Mouse (Mus musculus) WW6 (cell line): ENCODE data around the gene Slc7a10.

Experiments used
- DNase-seq: peaks from one replicate; pipeline ENCODE4 v3.0.0-alpha.2; 2013; ENCODE audit warnings: low read depth, low spot score

Slc7a10 gene

GRCm38 (mm10) chr7:35172519-35172918, 13.7 kb upstream of the Slc7a10 start:
- DNase-seq: no peak

GRCm38 (mm10) chr7:35175533-35175932, 10.7 kb upstream of the Slc7a10 start:
- no peak for DNase-seq

DNA sequence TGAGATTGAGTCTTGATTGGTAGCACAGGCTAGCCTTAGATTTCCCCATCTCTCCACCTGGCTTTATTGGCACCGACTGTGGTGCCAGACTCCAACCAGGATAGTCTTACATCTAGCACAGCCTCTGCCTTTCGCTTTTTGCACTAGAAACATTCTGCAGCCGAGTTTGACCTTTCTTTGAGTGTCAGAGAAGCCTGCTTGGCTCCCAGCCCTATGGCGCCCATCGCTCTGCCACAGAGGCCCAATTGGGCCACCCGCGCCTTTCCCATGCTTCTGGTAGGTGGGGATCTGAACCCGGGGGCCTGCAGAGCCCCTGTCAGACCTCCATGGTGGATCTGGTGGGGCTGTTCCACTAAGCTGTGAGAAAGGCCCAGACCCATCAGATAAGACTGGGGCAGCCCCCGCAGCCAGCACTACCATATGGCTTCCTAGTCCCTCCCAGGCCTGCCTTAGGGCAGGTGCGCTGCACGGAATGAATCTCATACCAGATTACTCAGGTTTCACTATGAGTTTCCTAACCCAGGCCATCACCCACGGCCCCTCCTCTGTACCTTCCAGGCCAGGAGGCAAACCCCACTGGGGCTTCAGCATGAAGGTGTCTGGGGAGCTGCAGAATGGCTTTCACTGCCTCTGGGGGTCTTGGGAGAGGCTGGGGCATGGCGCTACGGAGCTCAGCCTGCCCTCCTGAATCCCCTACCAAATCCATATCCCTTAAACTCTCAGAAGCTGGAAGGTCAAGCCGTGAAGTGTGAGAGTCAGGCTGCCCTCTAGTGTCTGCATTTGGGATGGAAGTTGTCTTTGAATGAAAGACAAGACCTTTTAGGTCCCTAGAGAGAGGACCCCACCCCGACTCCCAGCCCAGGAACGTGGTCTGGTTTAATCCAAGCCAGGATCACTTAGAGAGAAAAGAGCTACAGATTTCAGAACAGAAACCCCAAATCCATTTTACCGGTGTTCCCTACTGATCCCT, 9.5 kb upstream of the Slc7a10 start:
- DNase-seq: peak; percentile 65

- no peak for DNase-seq
Measured at GRCm38 (mm10) chr7:35184833-35185724, 1.1 kb upstream of the Slc7a10 start.

DNA sequence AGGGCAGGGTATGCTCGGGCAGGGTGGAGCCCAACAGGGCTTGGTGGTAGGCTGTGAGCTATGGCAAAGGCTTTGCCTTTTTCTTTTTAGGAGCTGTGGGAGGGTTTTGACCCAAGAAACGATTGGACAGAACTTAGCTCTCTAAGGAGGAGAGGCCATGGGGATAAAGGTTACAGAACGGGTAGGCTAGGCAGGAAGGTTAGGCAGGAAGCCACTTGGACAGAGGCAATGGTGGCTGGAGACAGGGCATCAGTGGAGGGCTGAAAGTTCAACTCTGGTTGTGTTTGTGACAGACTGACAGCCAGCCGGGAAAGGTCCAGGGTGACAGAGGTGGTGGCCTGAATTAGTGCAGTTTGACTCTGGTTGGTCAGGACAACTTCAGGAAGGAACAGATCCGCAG, 3.5 kb downstream of the Slc7a10 start:
- DNase-seq: no peak

- no peak for DNase-seq
Measured at GRCm38 (mm10) chr7:35191276-35191675, 5.1 kb downstream of the Slc7a10 start.

- DNase-seq: no peak
Measured at GRCm38 (mm10) chr7:35197022-35197421, 10.8 kb downstream of the Slc7a10 start.

- no peak for DNase-seq
Measured at GRCm38 (mm10) chr7:35198981-35199754, 13.0 kb downstream of the Slc7a10 start.

- no peak for DNase-seq
Measured at GRCm38 (mm10) chr7:35199755-35200154, 13.6 kb downstream of the Slc7a10 start.

DNA sequence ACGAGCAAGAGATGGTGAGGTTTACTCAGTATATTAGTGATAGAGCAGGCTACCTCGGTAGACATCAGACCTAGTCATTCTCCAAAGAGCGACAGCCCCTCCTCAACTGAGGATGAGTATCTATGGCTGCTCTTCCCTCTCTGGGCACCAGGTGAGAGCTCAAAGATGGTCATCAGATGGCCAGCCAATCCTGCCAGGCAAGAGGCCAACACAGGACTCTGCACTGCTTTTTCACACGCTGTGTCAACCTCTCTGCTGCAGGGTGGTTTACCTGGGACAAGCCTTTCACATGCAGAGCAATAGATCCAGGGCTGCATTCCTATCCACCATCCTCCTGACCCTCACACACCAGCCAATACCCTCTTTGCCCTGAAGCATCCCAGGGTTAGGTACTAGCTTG, 25.6 kb downstream of the Slc7a10 start:
- DNase-seq: no peak

DNA sequence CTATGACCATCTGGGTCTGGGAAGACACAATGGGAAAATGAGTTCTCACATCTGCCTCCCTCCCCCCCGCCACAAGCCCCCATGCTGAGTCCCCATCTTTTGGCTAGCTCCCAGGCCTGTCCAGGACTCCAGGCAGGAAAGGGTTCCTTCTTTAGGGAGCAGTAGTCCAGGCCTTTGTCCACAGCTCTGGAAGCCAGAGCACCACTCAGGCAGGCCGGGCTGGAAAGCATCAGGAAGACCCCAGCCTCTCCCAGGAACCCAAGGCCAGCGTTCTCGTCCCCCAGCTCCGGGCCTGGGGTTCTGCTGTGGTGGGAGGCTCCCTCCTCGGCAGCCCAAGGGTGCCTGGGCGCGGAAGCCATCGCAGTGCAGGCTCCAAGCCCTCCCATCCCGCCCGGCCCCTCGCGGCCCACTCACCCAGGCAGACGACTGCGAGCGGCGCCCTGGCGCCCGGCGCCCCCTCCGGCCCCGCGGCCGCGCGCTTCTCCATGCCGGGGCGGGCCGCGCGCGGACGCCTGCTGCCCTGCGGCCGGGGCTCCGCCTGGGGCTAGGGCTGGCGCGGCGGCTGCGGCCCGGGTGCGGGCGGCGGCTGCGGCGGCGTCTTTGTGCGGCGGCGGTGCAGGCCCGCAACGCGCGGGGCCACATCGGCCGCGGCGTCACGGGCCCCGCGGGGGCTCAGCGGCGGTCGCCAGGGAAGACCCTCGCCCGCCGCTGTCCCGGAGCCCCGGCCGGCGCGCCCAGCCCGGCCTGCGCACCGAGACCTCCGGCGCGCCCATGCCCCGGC, 28.4 kb downstream of the Slc7a10 start:
- no peak for DNase-seq

- DNase-seq: no peak
Measured at GRCm38 (mm10) chr7:35215225-35215624, 29.0 kb downstream of the Slc7a10 start, which contains the start of gene Lrp3. TSS of gene Lrp3 (minus strand) at chr7:35215498.

- DNase-seq: no peak
Measured at GRCm38 (mm10) chr7:35215731-35216130, 29.5 kb downstream of the Slc7a10 start.

GRCm38 (mm10) chr7:35220694-35221365, 34.6 kb downstream of the Slc7a10 start:
- no peak for DNase-seq

- no peak for DNase-seq
Measured at GRCm38 (mm10) chr7:35230333-35230732, 44.1 kb downstream of the Slc7a10 start.

DNA sequence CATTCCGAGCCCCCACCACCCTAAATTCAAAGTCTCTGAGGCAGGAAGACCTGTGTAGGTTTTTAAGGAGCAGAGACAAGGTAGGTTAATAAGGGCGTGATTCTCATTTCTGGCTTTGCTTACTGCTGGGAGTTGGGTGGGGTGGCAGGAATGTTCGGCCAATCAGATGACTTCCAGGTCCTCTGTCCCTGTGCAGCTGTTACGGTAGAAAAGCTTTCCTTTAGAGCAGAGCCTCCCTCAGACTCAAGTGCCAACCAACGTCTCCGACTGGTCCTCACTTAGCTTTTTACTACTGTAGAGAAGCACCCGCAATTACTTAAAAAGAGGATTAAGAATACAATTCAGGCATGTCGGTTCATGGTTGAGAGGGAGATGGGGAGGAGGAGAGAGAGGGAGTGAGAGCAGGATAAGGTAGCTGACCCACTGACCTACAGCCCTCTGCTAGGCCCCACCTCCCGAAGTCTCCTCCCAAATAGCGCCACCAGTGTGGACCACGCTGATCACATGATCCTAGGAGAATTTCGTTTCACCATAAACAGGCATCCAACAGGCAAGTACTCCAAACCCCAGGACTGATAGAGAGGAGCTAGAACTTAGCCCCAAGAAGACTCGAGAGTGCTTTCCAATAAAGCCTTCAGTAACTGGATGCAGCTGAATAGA, 46.7 kb downstream of the Slc7a10 start:
- no peak for DNase-seq

DNA sequence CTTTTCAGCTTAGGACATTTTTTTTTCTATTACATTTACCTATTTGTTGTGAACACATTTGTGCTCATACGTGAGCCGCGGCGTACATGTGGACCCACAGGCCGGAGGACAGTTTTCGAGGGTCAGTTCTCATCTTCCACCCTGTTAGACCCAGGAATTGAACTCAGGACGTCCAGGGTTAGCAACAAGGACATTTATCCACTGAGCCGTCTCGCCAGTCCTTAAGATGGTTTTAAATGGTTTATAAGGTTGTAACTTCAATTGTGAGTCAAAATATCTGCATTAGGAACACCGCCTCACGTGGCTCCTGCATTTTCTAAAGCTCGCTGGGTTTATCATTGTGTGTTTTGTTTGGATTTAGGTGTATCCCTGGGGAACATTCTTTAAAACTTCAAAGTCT, 47.7 kb downstream of the Slc7a10 start:
- no peak for DNase-seq

- peak; percentile 93 for DNase-seq
Measured at GRCm38 (mm10) chr7:35234361-35235245, 48.4 kb downstream of the Slc7a10 start.

- no peak for DNase-seq
Measured at GRCm38 (mm10) chr7:35235308-35235707, 49.1 kb downstream of the Slc7a10 start.
